Comparison of ENCODE assay signal across 8 mouse cellular contexts in genomic region chr10:61370273-61370979, GRCm38 (mm10). TPM values are rescaled to one million over a fixed set of nuclear protein-coding genes. Genes with fewer than 3 reads are reported as not detected.
DNase-seq lines count a peak whose midpoint lies in the region; TF ChIP-seq lines count a peak whose summit lies in the region.

No protein-coding gene starts in this region.

- intact Hi-C loops in left cerebral cortex, adult 2 months (cut with DNase I), result no loop called here
- intact Hi-C loops in left cerebral cortex, postnatal 25 days (cut with DNase I), result no loop called here

- no peak for TF ChIP-seq CTCF in left cerebral cortex, adult 2 months (IDR thresholded peaks at IDR 0.05)

- no peak for DNase-seq in left cerebral cortex, adult 2 months (ENCODE audit: extremely low spot score in 1 of 2, low spot score in 2 of 2)
- no peak for DNase-seq in left cerebral cortex, postnatal 25 days (ENCODE audit: low spot score in 2 of 2)
- DNase-seq in heart, adult 18-20 months, result peak; percentile 75 to 86
- peak; percentile 57 for DNase-seq in kidney, adult 18-20 months
- DNase-seq in lung, postnatal 10 days, result peak; percentile 64
- DNase-seq in left cerebral cortex, adult 18-20 months (ENCODE audit: low spot score in 2 of 2), result no peak
- no peak for DNase-seq in left cerebral cortex, adult 8-10 months (ENCODE audit: low spot score in 2 of 2)
- DNase-seq in frontal cortex, postnatal 10 days (ENCODE audit: low spot score in 2 of 2), result no peak

- no peak overlapping the region for H3K4me3 ChIP-seq in left cerebral cortex, adult 2 months

- peak overlapping the region; percentile 47 for H3K27ac ChIP-seq in left cerebral cortex, adult 2 months

RNA-seq across cellular contexts. Expression of gene Pald1, which starts 12.9 kb away (rescaled TPM):
- 1 to 10 TPM; 8.1 to 8.3 TPM for total RNA-seq in left cerebral cortex, adult 2 months (2021)
- 10 to 100 TPM in 1 of 2 experiments, 1 to 10 TPM in 1; 9.0 to 10.2 TPM for total RNA-seq in left cerebral cortex, postnatal 25 days (2021)
- 10 to 100 TPM; 16.0 to 16.2 TPM for total RNA-seq in heart, adult 18-20 months (2021)
- total RNA-seq in left cerebral cortex, adult 18-20 months (2021), result 1 to 10 TPM; 6.8 to 8.5 TPM
- total RNA-seq in left cerebral cortex, adult 8-10 months (2022), result 10 to 100 TPM; 10.6 to 15.2 (median 13.0) TPM

RNA-seq across cellular contexts. Expression of gene Nodal, which starts 47.3 kb away (rescaled TPM):
- total RNA-seq in left cerebral cortex, adult 2 months (2021), result not detected
- under 1 TPM; 0.21 to 0.28 TPM for total RNA-seq in left cerebral cortex, postnatal 25 days (2021)
- not detected for total RNA-seq in heart, adult 18-20 months (2021)
- under 1 TPM; 0.23 to 0.26 TPM for total RNA-seq in left cerebral cortex, adult 18-20 months (2021)
- total RNA-seq in left cerebral cortex, adult 8-10 months (2022), result under 1 TPM; 0.21 to 0.30 (median 0.22) TPM

Comparison
In these comparisons a context has a peak if more than half of its experiments do, and no peak if none do; other contexts are left out.
1. DNase-seq: peak in heart, adult 18-20 months (2 of 2), kidney, adult 18-20 months (single experiment) and lung, postnatal 10 days (single experiment); none in left cerebral cortex, adult 2 months (0 of 2), left cerebral cortex, postnatal 25 days (0 of 2), left cerebral cortex, adult 18-20 months (0 of 2), left cerebral cortex, adult 8-10 months (0 of 2) and frontal cortex, postnatal 10 days (0 of 2).